Mouse (Mus musculus) brain, embryonic 14.5 days (tissue): ENCODE measurements around the gene Aig1. TPM values are rescaled to one million over a fixed set of nuclear protein-coding genes. Genes with fewer than 3 reads are reported as not detected.

Experiments
- DNase-seq: peaks from one replicate; pipeline ENCODE4 v3.0.0-alpha.2; 2011; ENCODE audit warnings: low read depth
- CTCF ChIP-seq: fragments of 200-500 bp; IDR thresholded peaks from 2 replicates; pipeline ENCODE4 v1.5.1; 2012; ENCODE audit warnings: inconsistent platforms, mild to moderate bottlenecking, moderate library complexity, borderline replicate concordance; ENCODE audit not compliant: insufficient read depth, insufficient read length; ENCODE audit errors: extremely low read depth
- POLR2A ChIP-seq: fragments of 200-500 bp; IDR thresholded peaks from 2 replicates; pipeline ENCODE4 v1.6.1; 2012; ENCODE audit warnings: mild to moderate bottlenecking, inconsistent platforms, borderline replicate concordance; ENCODE audit not compliant: poor library complexity, insufficient read depth, insufficient read length, severe bottlenecking; ENCODE audit errors: extremely low read depth
- polyA plus RNA-seq: library from polyadenylated mRNA; depleted of rRNA; stranded (reverse); fragments of >200 nt; gene quantifications from 2 replicates; pipeline ENCODE4 v1.2.3, GENCODE M21; 2012

Gene Aig1
- polyA plus RNA-seq, 1 experiment: 47.5 TPM

- no peak for DNase-seq
- no peak for TF ChIP-seq POLR2A
- no peak for TF ChIP-seq CTCF
Measured at GRCm38 (mm10) chr10:13793458-13793857, 75.3 kb downstream of the Aig1 start.

- no peak for DNase-seq
- no peak for TF ChIP-seq CTCF
- no peak for TF ChIP-seq POLR2A
Measured at GRCm38 (mm10) chr10:13792788-13793187, 76.0 kb downstream of the Aig1 start.

GRCm38 (mm10) chr10:13789604-13790003, 79.2 kb downstream of the Aig1 start:
- no peak for DNase-seq
- TF ChIP-seq POLR2A: no peak
- TF ChIP-seq CTCF: no peak

- TF ChIP-seq POLR2A (no peak), CTCF (no peak)
- DNase-seq: no peak
Measured at GRCm38 (mm10) chr10:13788057-13788456, 80.7 kb downstream of the Aig1 start.

- DNase-seq: no peak
- TF ChIP-seq CTCF (no peak), POLR2A (no peak)
Measured at GRCm38 (mm10) chr10:13782774-13783173, 86.0 kb downstream of the Aig1 start.

- TF ChIP-seq CTCF (no peak), POLR2A (no peak)
- no peak for DNase-seq
Measured at GRCm38 (mm10) chr10:13782235-13782757, 86.5 kb downstream of the Aig1 start.

- no peak for TF ChIP-seq CTCF
- TF ChIP-seq POLR2A: no peak
- DNase-seq: no peak
Measured at GRCm38 (mm10) chr10:13776014-13776413, 92.8 kb downstream of the Aig1 start.

GRCm38 (mm10) chr10:13775411-13775810, 93.4 kb downstream of the Aig1 start:
- no peak for DNase-seq
- no peak for TF ChIP-seq CTCF
- no peak for TF ChIP-seq POLR2A

- no peak for TF ChIP-seq POLR2A
- DNase-seq: no peak
Measured at GRCm38 (mm10) chr10:13774910-13775309, 93.9 kb downstream of the Aig1 start.

- no peak for TF ChIP-seq CTCF
- no peak for TF ChIP-seq POLR2A
- no peak for DNase-seq
Measured at GRCm38 (mm10) chr10:13770720-13771119, 98.1 kb downstream of the Aig1 start.

GRCm38 (mm10) chr10:13769789-13770188, 99.0 kb downstream of the Aig1 start:
- DNase-seq: no peak
- TF ChIP-seq POLR2A: no peak
- TF ChIP-seq CTCF: no peak

- no peak for DNase-seq
- TF ChIP-seq CTCF (no peak), POLR2A (no peak)
Measured at GRCm38 (mm10) chr10:13768866-13769265, 99.9 kb downstream of the Aig1 start.

GRCm38 (mm10) chr10:13767076-13767475, 101.7 kb downstream of the Aig1 start:
- no peak for DNase-seq
- TF ChIP-seq CTCF (no peak), POLR2A (no peak)

- TF ChIP-seq POLR2A (no peak), CTCF (no peak)
- DNase-seq: no peak
Measured at GRCm38 (mm10) chr10:13763151-13763550, 105.6 kb downstream of the Aig1 start.

- TF ChIP-seq POLR2A (no peak), CTCF (no peak)
- DNase-seq: no peak
Measured at GRCm38 (mm10) chr10:13754712-13755111, 114.1 kb downstream of the Aig1 start.
